Mouse (Mus musculus) cerebellum, adult 2 months (tissue): ENCODE measurements at regions not wholly inside any gene's neighbourhood (a gene's known extent, or its start where the extent isn't known, plus 50 kb on each side); places are given as distances from the start of the nearest gene placed in this dataset.

Source experiments
- DNase-seq, 2 experiments: peaks; one replicate each; pipeline ENCODE4 v3.0.0; 2021
- H3K27ac ChIP-seq: fragments of 200-500 bp; 2 replicates; pipeline ENCODE4 v1.5.1; 2012; ENCODE audit warnings: low read length, control low read depth, inconsistent platforms; ENCODE audit not compliant: insufficient read depth
- H3K27me3 ChIP-seq: fragments of 200-500 bp; 2 replicates; pipeline ENCODE4 v1.6.1; 2012; ENCODE audit warnings: inconsistent platforms, mild to moderate bottlenecking, low read length, moderate library complexity; ENCODE audit not compliant: control insufficient read depth, insufficient read depth
- H3K4me1 ChIP-seq: fragments of 200-500 bp; 2 replicates; pipeline ENCODE4 v1.6.1; 2011; ENCODE audit warnings: low read length; ENCODE audit not compliant: control insufficient read depth, insufficient read depth
- H3K4me3 ChIP-seq: fragments of 200-500 bp; replicated peaks from 2 replicates; pipeline ENCODE3; 2011; ENCODE audit warnings: mild to moderate bottlenecking, low read depth, low read length, control low read depth; ENCODE audit not compliant: insufficient read depth
- CTCF ChIP-seq: fragments of 200-500 bp; IDR thresholded peaks from 2 replicates; pipeline ENCODE4 v1.5.1; 2011; ENCODE audit warnings: low read depth, mild to moderate bottlenecking, control low read depth, low read length, moderate library complexity, borderline replicate concordance; ENCODE audit not compliant: insufficient read depth
- POLR2A ChIP-seq: fragments of 200-500 bp; IDR thresholded peaks from 2 replicates; pipeline ENCODE4 v1.6.1; 2011; ENCODE audit warnings: low read length, control low read depth, borderline replicate concordance; ENCODE audit not compliant: insufficient read depth
- WGBS: fragments of 180-500 bp; shearing (Covaris S2); methylation state at CpG from one replicate; pipeline ENCODE4 v1.1.7; 2018; 5-methylcytosine and 5-hydroxymethylcytosine counted together

- Histone ChIP-seq H3K4me1 (peaks cover 6% of the 10 kb centered on the region; the same call in 1 of the 2 replicates), H3K27me3 (no peaks in the 10 kb centered on the region), H3K4me3 (no peak overlapping the region), H3K27ac (no peak overlapping the region)
- DNase-seq: no peak
- TF ChIP-seq POLR2A (no peak), CTCF (no peak)
- WGBS: 60% methylated on average over 10 of the region's 10 CpGs
Measured at GRCm38 (mm10) chr5:118316310-118317017, 71.4 kb downstream of the 2410131K14Rik start.

- DNase-seq: no peak
- H3K4me3 ChIP-seq: no peak overlapping the region
- H3K4me1 ChIP-seq: peaks cover 6% of the 10 kb centered on the region; the same call in 1 of the 2 replicates
- no peak overlapping the region for H3K27ac ChIP-seq
- 50% methylated on average over 5 of the region's 5 CpGs for whole genome bisulfite sequencing
- TF ChIP-seq CTCF (0 out of 2 replicates have a peak, but pooled peaks have one; percentile 17), POLR2A (no peak)
- no peaks in the 10 kb centered on the region for H3K27me3 ChIP-seq
Measured at GRCm38 (mm10) chr5:118318073-118318472, 73.0 kb downstream of the 2410131K14Rik start.

GRCm38 (mm10) chr5:118318883-118319282 lies 73.9 kb downstream of the 2410131K14Rik start:
- H3K4me3 ChIP-seq: no peak overlapping the region
- DNase-seq: peak; percentile 45 to 49
- no peaks in the 10 kb centered on the region for H3K27me3 ChIP-seq
- TF ChIP-seq POLR2A (no peak), CTCF (no peak)
- peaks cover 6% of the 10 kb centered on the region; the same call in 1 of the 2 replicates for H3K4me1 ChIP-seq
- no peak overlapping the region for H3K27ac ChIP-seq
- 6% methylated on average over 14 of the region's 15 CpGs for WGBS

GRCm38 (mm10) chr5:118321719-118322455 lies 76.9 kb downstream of the 2410131K14Rik start:
- 49% methylated on average over 18 of the region's 18 CpGs for WGBS
- no peak for DNase-seq
- Histone ChIP-seq H3K27ac (no peak overlapping the region), H3K4me3 (no peak overlapping the region), H3K27me3 (no peaks in the 10 kb centered on the region), H3K4me1 (peaks cover 10% of the 10 kb centered on the region)
- TF ChIP-seq CTCF (no peak), POLR2A (no peak)

- H3K4me3 ChIP-seq: no peak overlapping the region
Measured at GRCm38 (mm10) chr5:118323151-118323550, 78.1 kb downstream of the 2410131K14Rik start.

GRCm38 (mm10) chr5:118326837-118327541 lies 82.0 kb downstream of the 2410131K14Rik start:
- H3K4me3 ChIP-seq: no peak overlapping the region
- 2% methylated on average over 18 of the region's 18 CpGs for whole genome bisulfite sequencing
- H3K4me1 ChIP-seq: peaks cover 11% of the 10 kb centered on the region
- DNase-seq: peak; percentile 49 to 61
- H3K27ac ChIP-seq: no peak overlapping the region
- H3K27me3 ChIP-seq: no peaks in the 10 kb centered on the region
- TF ChIP-seq CTCF (no peak), POLR2A (no peak)

More at GRCm38 (mm10) chr5:118323151-118323550, 78.1 kb downstream of the 2410131K14Rik start:
- peaks cover 10% of the 10 kb centered on the region for H3K4me1 ChIP-seq
- no peaks in the 10 kb centered on the region for H3K27me3 ChIP-seq
- DNase-seq: no peak
- H3K27ac ChIP-seq: no peak overlapping the region
- TF ChIP-seq POLR2A (no peak), CTCF (no peak)
- WGBS: 99% methylated on average over 2 of the region's 2 CpGs

- WGBS: 13% methylated on average over 28 of the region's 28 CpGs
- Histone ChIP-seq H3K27me3 (no peaks in the 10 kb centered on the region), H3K4me3 (no peak overlapping the region), H3K27ac (no peak overlapping the region), H3K4me1 (peaks cover 11% of the 10 kb centered on the region)
- no peak for TF ChIP-seq POLR2A
- no peak for TF ChIP-seq CTCF
- no peak for DNase-seq
Measured at GRCm38 (mm10) chr5:118327961-118328712, 83.1 kb downstream of the 2410131K14Rik start.
